Mouse (Mus musculus) forebrain, embryonic 14.5 days (tissue): ENCODE measurements around the gene Irf8. TPM values are rescaled to one million over a fixed set of nuclear protein-coding genes. Genes with fewer than 3 reads are reported as not detected.

Experiments
- ATAC-seq: fragments of 200-750 bp; cut with Nextera tagmentation; 2 replicates; pipeline ENCODE4 v1.8.0; 2017; ENCODE audit warnings: mild to moderate bottlenecking, moderate library complexity
- DNase-seq: peaks from one replicate; pipeline ENCODE4 v3.0.0-alpha.2; 2015; ENCODE audit warnings: low spot score
- H3K27ac ChIP-seq: fragments of 300-500 bp; sonication (generic); 2 replicates; pipeline ENCODE4 v1.5.1; 2014; ENCODE audit warnings: low read depth, mild to moderate bottlenecking, control low read depth, low read length, moderate library complexity
- H3K27me3 ChIP-seq: fragments of 300-500 bp; sonication (generic); replicated peaks from 2 replicates; pipeline ENCODE4 v1.6.1; 2014; ENCODE audit warnings: low read length, control low read depth, mixed read lengths; ENCODE audit not compliant: control insufficient read depth, insufficient read depth
- H3K36me3 ChIP-seq: fragments of 300-500 bp; sonication (generic); 2 replicates; pipeline ENCODE4 v1.6.1; 2014; ENCODE audit warnings: low read length, control low read depth; ENCODE audit not compliant: control insufficient read depth, insufficient read depth
- H3K4me1 ChIP-seq: fragments of 300-500 bp; sonication (generic); 2 replicates; pipeline ENCODE4 v1.6.1; 2014; ENCODE audit warnings: antibody characterized with exemption, low read length, control low read depth; ENCODE audit not compliant: control insufficient read depth, insufficient read depth
- H3K4me2 ChIP-seq: fragments of 300-500 bp; sonication (generic); 2 replicates; pipeline ENCODE4 v1.6.1; 2014; ENCODE audit warnings: mild to moderate bottlenecking, control low read depth, low read length
- H3K4me3 ChIP-seq: fragments of 300-500 bp; sonication (generic); 2 replicates; pipeline ENCODE4 v1.5.1; 2014; ENCODE audit warnings: low read depth, low read length, control low read depth
- H3K9ac ChIP-seq: fragments of 300-500 bp; sonication (generic); 2 replicates; pipeline ENCODE4 v1.6.1; 2014; ENCODE audit warnings: mild to moderate bottlenecking, low read length, control low read depth, moderate library complexity
- H3K9me3 ChIP-seq: fragments of 300-500 bp; sonication (generic); replicated peaks from 2 replicates; pipeline ENCODE4 v1.6.1; 2016; ENCODE audit warnings: low read length, control low read depth, mixed read lengths; ENCODE audit not compliant: control insufficient read depth
- WGBS: fragments of 180-500 bp; shearing (Covaris S2); extraction: QIAGEN DNeasy Blood & Tissue Kit; methylation state at CpG from one replicate; pipeline ENCODE4 v1.1.7; 2014; 5-methylcytosine and 5-hydroxymethylcytosine counted together
- polyA plus RNA-seq: library from polyadenylated mRNA; unstranded; fragments of >200 nt; fragmentation: Nextera tagmentation; extraction: Ambion mirVana; gene quantifications from 2 replicates; pipeline ENCODE4 v1.2.1, GENCODE M21; 2014

The Irf8 gene
- polyA plus RNA-seq, 1 experiment from 2014 or later, result 4.1 TPM

DNA sequence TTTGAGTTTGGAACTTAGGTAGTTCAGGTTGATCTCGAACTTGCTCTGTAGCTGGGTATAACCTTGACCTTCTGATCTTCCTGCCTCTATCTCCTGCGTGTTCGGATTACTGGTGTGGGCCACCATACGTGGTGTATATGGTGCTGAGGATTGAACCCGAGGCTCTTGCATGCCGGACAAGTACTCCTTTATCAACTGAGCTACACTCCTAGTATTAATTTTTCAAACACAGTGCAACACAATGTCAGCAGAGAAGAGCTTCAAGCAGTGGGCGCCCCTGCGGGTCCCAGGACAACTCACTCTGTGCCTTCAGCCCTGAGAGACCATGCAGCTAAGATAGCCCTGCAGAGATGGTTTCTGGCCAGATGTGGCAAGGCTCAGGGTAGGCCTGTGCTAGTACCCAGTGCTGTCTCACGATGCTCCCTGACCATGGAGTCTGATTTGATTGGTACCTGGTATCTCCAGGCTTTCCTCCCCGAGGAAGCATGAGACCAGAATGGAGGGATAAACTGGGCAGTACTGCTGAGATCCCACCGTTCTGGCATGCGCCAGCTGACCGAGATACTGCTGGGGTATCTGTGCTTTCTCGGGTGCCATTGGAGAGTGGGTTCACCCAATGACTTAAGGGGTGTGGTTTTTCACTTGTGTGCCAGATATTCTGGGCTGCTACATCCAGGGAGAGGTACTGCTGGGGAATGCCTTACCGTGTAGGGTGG, 5.8 kb downstream of the Irf8 start:
- WGBS, result 92% methylated on average over 15 of the region's 15 CpGs
- Histone ChIP-seq H3K4me1 (no peaks in the 10 kb centered on the region), H3K27ac (no peak overlapping the region), H3K36me3 (no peaks in the 10 kb centered on the region), H3K4me3 (no peak overlapping the region), H3K4me2 (no peak overlapping the region), H3K9me3 (no peaks in the 10 kb centered on the region), H3K9ac (no peak overlapping the region), H3K27me3 (peaks cover 4% of the 10 kb centered on the region; the same call in 1 of the 2 replicates)
- DNase-seq (no peak), ATAC-seq (no peak)

DNA sequence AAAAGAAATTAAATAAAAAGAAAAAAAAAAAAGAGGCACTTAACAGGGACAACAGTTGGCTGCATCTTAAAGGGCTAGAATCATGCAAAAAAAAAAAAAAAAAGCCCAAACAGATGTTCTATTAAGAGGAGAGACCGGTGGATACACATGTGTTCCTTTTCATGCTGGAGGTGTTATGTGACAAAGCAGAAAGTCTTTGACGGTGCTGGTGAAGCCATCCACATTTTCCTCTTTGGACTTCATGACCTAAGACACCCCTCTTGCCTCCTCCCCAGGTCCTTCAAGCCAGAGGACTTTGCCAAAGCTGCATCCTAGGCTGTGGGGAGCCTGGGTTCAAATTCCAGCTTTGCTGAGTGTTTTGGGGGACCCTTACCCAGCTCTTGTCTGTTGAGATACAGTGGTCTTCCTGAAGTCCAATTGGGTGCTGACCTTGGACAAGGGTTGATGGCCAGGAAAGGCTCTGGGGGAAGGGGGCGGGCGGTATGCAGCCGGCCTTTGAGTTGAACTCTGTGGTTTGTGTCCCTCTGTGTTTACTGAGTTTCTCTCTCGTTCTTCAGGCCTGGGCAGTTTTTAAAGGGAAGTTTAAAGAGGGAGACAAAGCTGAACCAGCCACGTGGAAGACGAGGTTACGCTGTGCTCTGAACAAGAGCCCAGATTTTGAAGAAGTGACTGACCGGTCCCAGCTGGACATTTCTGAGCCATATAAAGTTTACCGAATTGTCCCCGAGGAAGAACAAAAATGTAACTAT, 7.2 kb downstream of the Irf8 start:
- Histone ChIP-seq H3K4me2 (no peak overlapping the region), H3K9me3 (no peaks in the 10 kb centered on the region), H3K36me3 (no peaks in the 10 kb centered on the region), H3K4me3 (no peak overlapping the region), H3K27ac (no peak overlapping the region), H3K27me3 (no peaks in the 10 kb centered on the region), H3K9ac (no peak overlapping the region), H3K4me1 (no peaks in the 10 kb centered on the region)
- 46% methylated on average over 12 of the region's 12 CpGs for WGBS
- no peak for ATAC-seq
- DNase-seq, result no peak

DNA sequence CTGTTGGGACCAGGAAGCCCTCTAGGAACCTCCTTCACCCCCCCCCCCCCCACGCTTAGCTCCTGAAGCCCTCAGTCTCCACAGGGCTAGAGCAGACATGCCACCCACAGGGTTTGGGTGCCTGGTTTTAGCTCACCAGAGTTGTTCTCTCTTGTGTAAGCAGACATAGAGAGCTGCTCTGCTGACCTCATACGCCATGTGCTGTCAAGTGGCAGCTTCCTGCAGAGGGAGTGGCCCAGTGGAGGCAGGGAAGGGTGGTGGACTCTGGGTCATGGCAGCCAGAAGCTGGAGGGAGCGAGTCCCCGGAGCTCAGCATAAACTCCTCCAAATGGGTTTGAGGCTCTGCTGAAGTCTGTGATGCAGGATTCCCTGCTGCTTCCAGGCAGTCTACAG, 7.7 kb downstream of the Irf8 start:
- 70% methylated on average over 4 of the region's 4 CpGs for WGBS

DNA sequence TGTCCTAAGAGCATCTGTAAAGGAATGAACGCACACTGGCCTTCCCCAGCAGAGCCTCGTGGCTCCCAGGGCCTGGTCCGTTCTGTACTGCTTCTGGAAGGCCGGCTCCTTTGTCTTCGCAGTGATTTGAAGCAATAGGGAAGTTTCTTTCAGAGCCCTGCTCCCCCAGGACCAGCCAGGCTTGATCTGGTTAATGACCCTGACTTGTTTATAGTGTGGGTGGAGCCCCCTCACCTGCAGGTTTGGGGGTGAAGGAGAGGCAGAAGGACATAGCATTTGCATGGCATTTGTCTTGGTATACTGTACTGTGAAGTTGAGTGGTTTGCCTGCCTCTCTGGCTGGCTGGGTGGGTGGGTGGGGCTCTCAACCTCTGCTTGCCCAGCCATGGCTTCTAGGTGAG, 8.3 kb downstream of the Irf8 start:
- H3K27ac ChIP-seq, result no peak overlapping the region
- no peaks in the 10 kb centered on the region for H3K4me1 ChIP-seq
- WGBS, result 61% methylated on average over 5 of the region's 5 CpGs
- no peaks in the 10 kb centered on the region for H3K36me3 ChIP-seq
- no peak for DNase-seq
- ATAC-seq, result no peak
- no peak overlapping the region for H3K4me2 ChIP-seq
- H3K4me3 ChIP-seq, result no peak overlapping the region
- no peak overlapping the region for H3K9ac ChIP-seq
- H3K27me3 ChIP-seq, result no peaks in the 10 kb centered on the region
- H3K9me3 ChIP-seq, result no peaks in the 10 kb centered on the region

More for the DNA sequence above, 7.7 kb downstream of the Irf8 start:
- H3K4me1 ChIP-seq, result no peaks in the 10 kb centered on the region
- H3K9ac ChIP-seq, result no peak overlapping the region
- H3K27ac ChIP-seq, result no peak overlapping the region
- no peaks in the 10 kb centered on the region for H3K36me3 ChIP-seq
- H3K27me3 ChIP-seq, result no peaks in the 10 kb centered on the region
- H3K4me2 ChIP-seq, result no peak overlapping the region
- no peak overlapping the region for H3K4me3 ChIP-seq
- no peak for ATAC-seq
- H3K9me3 ChIP-seq, result no peaks in the 10 kb centered on the region
- DNase-seq, result no peak

DNA sequence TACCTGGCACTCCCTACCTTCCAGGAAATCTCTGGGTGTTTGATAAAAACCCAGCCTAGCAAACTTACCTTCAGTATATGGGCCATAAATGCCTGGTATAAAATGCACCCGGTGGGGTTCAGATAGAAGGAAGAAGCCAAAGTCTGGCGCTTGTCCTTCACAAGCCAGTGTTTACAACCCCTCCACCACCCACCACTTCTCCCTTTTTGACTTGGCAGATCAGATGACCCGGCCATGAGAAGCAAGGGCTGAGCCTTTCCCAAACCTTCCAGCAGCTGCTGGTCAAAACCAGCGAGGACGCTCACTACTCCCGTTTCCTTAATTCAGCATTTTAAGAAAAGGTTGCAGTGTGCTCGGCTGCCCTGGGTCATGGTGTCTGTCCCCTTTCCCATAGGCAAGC, 9.1 kb downstream of the Irf8 start:
- H3K36me3 ChIP-seq, result no peaks in the 10 kb centered on the region
- ATAC-seq (no peak), DNase-seq (no peak)
- no peaks in the 10 kb centered on the region for H3K27me3 ChIP-seq
- 84% methylated on average over 7 of the region's 7 CpGs for WGBS
- H3K4me3 ChIP-seq, result no peak overlapping the region
- no peak overlapping the region for H3K27ac ChIP-seq
- no peaks in the 10 kb centered on the region for H3K4me1 ChIP-seq
- H3K9ac ChIP-seq, result no peak overlapping the region
- H3K9me3 ChIP-seq, result no peaks in the 10 kb centered on the region
- no peak overlapping the region for H3K4me2 ChIP-seq

DNA sequence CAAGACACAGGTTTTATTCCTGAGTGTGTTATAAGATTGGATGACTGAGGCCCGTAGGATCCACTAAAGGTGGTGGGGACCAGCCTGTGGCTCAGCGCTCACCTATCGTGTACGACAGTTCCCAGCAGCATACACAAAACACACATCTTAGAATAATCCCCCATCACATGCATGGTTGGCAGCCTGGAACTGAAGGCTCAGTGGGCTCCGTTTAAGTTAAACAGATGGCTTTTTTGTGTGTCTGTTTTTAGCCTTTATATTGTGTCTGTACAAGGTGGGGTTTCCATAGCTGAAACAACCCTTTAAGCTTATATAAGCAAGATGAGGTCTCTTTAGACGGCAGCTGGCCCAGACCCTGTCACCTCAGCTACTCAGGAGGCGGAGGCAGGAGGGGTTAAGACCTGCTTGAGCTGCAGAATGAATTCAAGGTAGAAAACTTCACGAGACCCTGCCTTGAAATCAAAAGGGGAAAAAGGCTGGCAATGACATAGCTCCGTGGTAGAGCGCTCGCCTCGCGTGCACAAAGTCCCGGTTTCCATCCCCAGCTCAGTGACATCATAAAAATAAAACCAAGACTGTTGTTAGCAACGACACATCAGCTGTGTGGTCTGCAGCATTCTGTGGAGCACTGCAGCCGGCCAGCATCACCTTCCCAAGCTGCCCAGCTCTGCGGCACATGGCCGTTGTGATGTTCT, 10.0 kb downstream of the Irf8 start:
- Histone ChIP-seq H3K9me3 (no peaks in the 10 kb centered on the region), H3K27ac (no peak overlapping the region), H3K4me1 (no peaks in the 10 kb centered on the region), H3K36me3 (no peaks in the 10 kb centered on the region), H3K27me3 (no peaks in the 10 kb centered on the region), H3K4me2 (no peak overlapping the region), H3K4me3 (no peak overlapping the region), H3K9ac (no peak overlapping the region)
- WGBS, result 73% methylated on average over 18 of the region's 18 CpGs
- DNase-seq (no peak), ATAC-seq (no peak)

DNA sequence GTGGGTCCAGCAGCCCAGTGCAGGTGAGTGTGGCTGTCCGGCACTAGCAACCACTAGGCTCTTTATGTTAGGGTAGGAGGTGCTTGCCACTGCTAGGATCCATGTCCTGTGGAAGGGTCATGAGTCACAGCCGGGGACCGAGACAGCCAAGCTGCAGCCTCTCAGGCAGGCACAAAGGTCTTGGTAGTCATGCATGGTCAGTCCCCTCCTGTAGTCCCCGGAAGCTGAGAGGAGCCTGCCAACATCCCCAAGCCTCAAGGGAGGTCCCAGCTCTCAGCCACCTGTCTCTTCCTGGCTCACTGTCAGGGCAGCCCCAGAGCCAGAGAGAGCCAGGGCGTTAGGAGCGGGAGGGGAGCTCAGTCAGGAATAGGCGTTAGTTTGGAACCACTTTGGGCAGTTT, 11.1 kb downstream of the Irf8 start:
- DNase-seq, result no peak
- no peak for ATAC-seq
- Histone ChIP-seq H3K4me1 (no peaks in the 10 kb centered on the region), H3K36me3 (no peaks in the 10 kb centered on the region), H3K4me2 (no peak overlapping the region), H3K27ac (no peak overlapping the region), H3K27me3 (no peaks in the 10 kb centered on the region), H3K4me3 (no peak overlapping the region), H3K9me3 (no peaks in the 10 kb centered on the region), H3K9ac (no peak overlapping the region)
- 80% methylated on average over 7 of the region's 7 CpGs for WGBS

DNA sequence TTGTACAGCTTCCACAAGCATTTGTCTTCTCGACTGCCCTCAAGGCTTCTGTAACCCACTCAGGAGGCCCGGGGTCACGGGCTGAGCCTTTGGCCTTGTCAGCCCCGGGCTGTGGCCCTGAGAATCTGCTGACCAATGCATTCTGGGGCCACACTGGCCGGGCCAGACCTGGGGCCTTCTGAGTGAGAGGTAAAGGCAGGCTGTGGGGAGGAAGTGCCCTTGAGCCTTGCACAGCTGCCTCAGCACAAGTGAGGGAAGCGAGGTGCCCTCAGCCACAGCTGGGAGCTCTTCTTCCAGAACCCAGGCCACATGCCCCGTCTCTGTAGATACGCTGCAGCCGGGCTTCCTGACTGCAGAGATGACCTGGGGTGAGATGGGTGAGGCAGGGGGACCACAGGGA, 14.5 kb downstream of the Irf8 start:
- Histone ChIP-seq H3K4me2 (no peak overlapping the region), H3K27ac (no peak overlapping the region), H3K36me3 (no peaks in the 10 kb centered on the region), H3K4me1 (no peaks in the 10 kb centered on the region), H3K9ac (no peak overlapping the region), H3K27me3 (no peaks in the 10 kb centered on the region), H3K9me3 (no peaks in the 10 kb centered on the region), H3K4me3 (no peak overlapping the region)
- no peak for ATAC-seq
- WGBS, result 83% methylated on average over 9 of the region's 9 CpGs
- no peak for DNase-seq
